Mouse (Mus musculus) embryonic facial prominence, embryonic 13.5 days (tissue): ENCODE measurements around the gene Olfr229. TPM values are rescaled to one million over a fixed set of nuclear protein-coding genes. Genes with fewer than 3 reads are reported as not detected.

Experiments
- polyA plus RNA-seq: library from polyadenylated mRNA; unstranded; fragments of >200 nt; fragmentation: Nextera tagmentation; extraction: Ambion mirVana; gene quantifications from 2 replicates; pipeline ENCODE4 v1.2.1, GENCODE M21; 2015

Gene Olfr229
- polyA plus RNA-seq, 1 experiment from 2014 or later = not detected

Other genes starting within 250 kb of the Olfr229 start
- not detected in 2 replicates for gene Olfr963, start 240.1 kb upstream of the Olfr229 start, polyA plus RNA-seq
- gene Olfr149, start 200.2 kb upstream of the Olfr229 start, polyA plus RNA-seq = not detected in 2 replicates
- gene Olfr965, start 196.0 kb upstream of the Olfr229 start, polyA plus RNA-seq = not detected in 2 replicates
- not detected in 2 replicates for gene Olfr150, start 176.4 kb upstream of the Olfr229 start, polyA plus RNA-seq
- not detected in 2 replicates for gene Olfr967, start 161.1 kb upstream of the Olfr229 start, polyA plus RNA-seq
- gene Olfr968, start 124.1 kb upstream of the Olfr229 start, polyA plus RNA-seq = not detected in 2 replicates
- gene Olfr969, start 116.4 kb upstream of the Olfr229 start, polyA plus RNA-seq = not detected in 2 replicates
- not detected in 2 replicates for gene Olfr970, start 98.5 kb upstream of the Olfr229 start, polyA plus RNA-seq
- gene Olfr971, start 70.5 kb upstream of the Olfr229 start, polyA plus RNA-seq = not detected in 2 replicates
- not detected in 2 replicates for gene Olfr972, start 40.9 kb upstream of the Olfr229 start, polyA plus RNA-seq
- 0.25 TPM in 1 of 2 replicates, not detected in the other for gene Olfr974, start 30.2 kb downstream of the Olfr229 start, polyA plus RNA-seq
- gene Olfr975, start 44.7 kb downstream of the Olfr229 start, polyA plus RNA-seq = not detected in 2 replicates
- not detected in 2 replicates for gene Olfr976, start 53.8 kb downstream of the Olfr229 start, polyA plus RNA-seq
- not detected in 2 replicates for gene Olfr978, start 84.8 kb downstream of the Olfr229 start, polyA plus RNA-seq
- not detected in 2 replicates for gene Olfr979, start 96.1 kb downstream of the Olfr229 start, polyA plus RNA-seq
- not detected in 2 replicates for gene Olfr980, start 102.2 kb downstream of the Olfr229 start, polyA plus RNA-seq
- gene Olfr981, start 114.1 kb downstream of the Olfr229 start, polyA plus RNA-seq = not detected in 2 replicates
- gene Olfr982, start 166.5 kb downstream of the Olfr229 start, polyA plus RNA-seq = not detected in 2 replicates
- gene Olfr983, start 186.3 kb downstream of the Olfr229 start, polyA plus RNA-seq = not detected in 2 replicates
- gene Olfr984, start 206.9 kb downstream of the Olfr229 start, polyA plus RNA-seq = not detected in 2 replicates
- not detected in 2 replicates for gene Olfr985, start 222.8 kb downstream of the Olfr229 start, polyA plus RNA-seq
- not detected in 2 replicates for gene Tmem225, start 240.8 kb downstream of the Olfr229 start, polyA plus RNA-seq